Mouse (Mus musculus): ENCODE data around the gene Cnp.

DNA sequence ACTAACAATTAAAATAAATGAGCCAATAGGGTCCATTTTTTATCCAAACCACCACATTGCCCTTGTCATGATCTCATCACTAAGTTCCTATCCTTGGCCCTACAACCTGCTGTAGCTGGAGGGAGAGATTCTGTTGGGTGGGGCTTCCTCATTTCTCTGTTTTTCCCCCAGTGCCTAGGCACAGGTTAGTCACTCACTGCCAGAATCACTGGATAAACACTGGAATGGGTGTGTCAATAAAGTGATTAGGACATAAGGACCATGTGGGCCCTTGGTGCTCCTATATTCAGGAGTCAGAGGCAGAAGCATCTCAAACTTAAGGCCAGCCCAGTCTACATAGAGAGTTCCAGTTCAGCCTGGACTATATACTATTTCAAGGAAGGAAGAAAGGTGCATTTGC is 38.2 kb upstream of the Cnp start:
- no peak for TF ChIP-seq CTCF (IDR thresholded peaks at IDR 0.05; ENCODE audit: borderline replicate concordance, insufficient read depth, low read depth, low read length)
- TF ChIP-seq POLR2A (IDR thresholded peaks at IDR 0.05; ENCODE audit: borderline replicate concordance, insufficient read depth, low read length), result no peak

All from cerebellum, adult 2 months (tissue).